Mouse (Mus musculus): ENCODE measurements around the gene Papolg.

GRCm38 (mm10) chr11:23846016-23846815, 48.8 kb downstream of the Papolg start:
- no peak for TF ChIP-seq EP300 (IDR thresholded peaks at IDR 0.05; ENCODE audit: low read depth)
- TF ChIP-seq CTCF (IDR thresholded peaks at IDR 0.05; ENCODE audit: low read depth) = no peak

Data from liver, embryonic 14.5 days (tissue).